In genomic region chr7:35599492-35599891, GRCm38 (mm10) we compare ENCODE assay signal across 25 mouse cellular contexts. TPM values are rescaled to one million over a fixed set of nuclear protein-coding genes. Genes with fewer than 3 reads are reported as not detected.
DNase-seq lines count a peak whose midpoint lies in the region; ATAC-seq and TF ChIP-seq lines count a peak whose summit lies in the region.
"Had no signal": no experiment of that assay in that cellular context is flagged by ENCODE, and none has a peak within 500 bp of the region (broad histone marks: within the 10 kb centered on the region; RNA-seq: fewer than 3 reads in every experiment).

No protein-coding gene starts in this region.

- no peak for TF ChIP-seq POLR2A in ES-Bruce4 (IDR thresholded peaks at IDR 0.05; ENCODE audit: insufficient read depth, low read length)
- no peak for TF ChIP-seq POLR2A in cortical plate, adult 2 months (IDR thresholded peaks at IDR 0.05; ENCODE audit: extremely low read depth, insufficient read depth, low read length)

- ATAC-seq in lung, postnatal 0 days = no peak
- ATAC-seq: forebrain, embryonic 14.5 days; intestine, embryonic 16.5 days had no signal

- no peak overlapping the region for H3K4me2 ChIP-seq in lung, postnatal 0 days (replicated peaks; ENCODE audit: low read depth, low read length)
- H3K4me2 ChIP-seq: embryonic facial prominence, embryonic 12.5 days; heart, embryonic 15.5 days; hindbrain, embryonic 15.5 days; kidney, embryonic 15.5 days; limb, embryonic 12.5 days; neural tube, embryonic 12.5 days had no signal

- H3K4me1 ChIP-seq in lung, postnatal 0 days (ENCODE audit: insufficient read depth, low read depth, low read length) = no peaks in the 10 kb centered on the region
- H3K4me1 ChIP-seq in ES-Bruce4 (ENCODE audit: control insufficient read depth, insufficient read depth, low read length) = no peaks in the 10 kb centered on the region
- no peaks in the 10 kb centered on the region; the same call in 1 of the 2 replicates for H3K4me1 ChIP-seq in cortical plate, adult 2 months (ENCODE audit: control insufficient read depth, insufficient read depth, low read length)
- H3K4me1 ChIP-seq: embryonic facial prominence, embryonic 12.5 days; heart, embryonic 15.5 days; hindbrain, embryonic 15.5 days; kidney, embryonic 15.5 days; limb, embryonic 12.5 days; neural tube, embryonic 12.5 days had no signal

- no peak for DNase-seq in layer of hippocampus, adult 2 months (ENCODE audit: low spot score in 2 of 2)
- no peak for DNase-seq in layer of hippocampus, postnatal 10 days (ENCODE audit: low spot score in 2 of 2)
- no peak for DNase-seq in lung, postnatal 0 days (ENCODE audit: low spot score)
- no peak for DNase-seq in lung, postnatal 36 days
- DNase-seq in T-cell, adult 2 months (ENCODE audit: low spot score) = no peak
- no peak for DNase-seq in c-Kit-positive CD71-positive TER-119-positive erythroid progenitor cells, embryonic 14.5 days (ENCODE audit: low spot score)
- DNase-seq: adrenal gland, postnatal 25 days; cerebellum, adult 8-10 months; gastrocnemius, postnatal 25 days; heart, adult 2 months; heart, postnatal 4 days; kidney, postnatal 4 days; layer of hippocampus, postnatal 36 days; spleen, adult 18-20 months had no signal

- peaks cover 13% of the 10 kb centered on the region for H3K36me3 ChIP-seq in lung, postnatal 0 days (ENCODE audit: insufficient read depth, low read length)
- peaks cover 18% of the 10 kb centered on the region; the same call in 1 of the 2 replicates for H3K36me3 ChIP-seq in ES-Bruce4 (ENCODE audit: control insufficient read depth, insufficient read depth, low read length, poor library complexity, severe bottlenecking)

- TF ChIP-seq CTCF in layer of hippocampus, adult 2 months (conservative IDR thresholded peaks at IDR 0.05) = peak; percentile 40
- TF ChIP-seq CTCF in lung, postnatal 0 days (IDR thresholded peaks at IDR 0.05) = peak; percentile 2; the same call in 1 of the 2 replicates
- peak; percentile 32 for TF ChIP-seq CTCF in ES-Bruce4 (IDR thresholded peaks at IDR 0.05; ENCODE audit: low read depth, low read length)
- peak; percentile 30; the same call in 1 of the 2 replicates for TF ChIP-seq CTCF in cortical plate, adult 2 months (IDR thresholded peaks at IDR 0.05; ENCODE audit: extremely low read depth, insufficient read depth, low read length)

- TF ChIP-seq EP300 in lung, postnatal 0 days (IDR thresholded peaks at IDR 0.05) = no peak
- no peak for TF ChIP-seq EP300 in ES-Bruce4 (IDR thresholded peaks at IDR 0.05; ENCODE audit: insufficient read depth, low read depth, low read length)

- WGBS in lung, postnatal 0 days = 86% methylated on average over 9 of the region's 9 CpGs

- H3K9ac ChIP-seq in lung, postnatal 0 days (replicated peaks; ENCODE audit: low read depth) = no peak overlapping the region
- H3K9ac ChIP-seq in ES-Bruce4 (ENCODE audit: low read depth, poor library complexity, severe bottlenecking) = no peak overlapping the region
- H3K9ac ChIP-seq: embryonic facial prominence, embryonic 12.5 days; heart, embryonic 15.5 days; hindbrain, embryonic 15.5 days; kidney, embryonic 15.5 days; limb, embryonic 12.5 days; neural tube, embryonic 12.5 days had no signal

- H3K27ac ChIP-seq in layer of hippocampus, adult 2 months = no peak overlapping the region
- H3K27ac ChIP-seq in lung, postnatal 0 days (ENCODE audit: low read length) = no peak overlapping the region
- no peak overlapping the region for H3K27ac ChIP-seq in ES-Bruce4 (ENCODE audit: insufficient read depth, low read length)
- H3K27ac ChIP-seq in cortical plate, adult 2 months (ENCODE audit: insufficient read depth, low read length) = peak overlapping the region; percentile 52
- H3K27ac ChIP-seq: embryonic facial prominence, embryonic 12.5 days; heart, adult 2 months; heart, embryonic 15.5 days; hindbrain, embryonic 15.5 days; kidney, embryonic 15.5 days; limb, embryonic 12.5 days; neural tube, embryonic 12.5 days had no signal

- no peak overlapping the region for H3K4me3 ChIP-seq in layer of hippocampus, adult 2 months
- no peak overlapping the region for H3K4me3 ChIP-seq in lung, postnatal 0 days (ENCODE audit: low read depth, low read length)
- H3K4me3 ChIP-seq in ES-Bruce4 (ENCODE audit: low read depth, low read length) = no peak overlapping the region
- no peak overlapping the region for H3K4me3 ChIP-seq in cortical plate, adult 2 months (ENCODE audit: insufficient read depth, low read length)
- H3K4me3 ChIP-seq: embryonic facial prominence, embryonic 12.5 days; heart, adult 2 months; heart, embryonic 15.5 days; hindbrain, embryonic 15.5 days; kidney, embryonic 15.5 days; limb, embryonic 12.5 days; neural tube, embryonic 12.5 days had no signal

- no peaks in the 10 kb centered on the region for H3K27me3 ChIP-seq in lung, postnatal 0 days (replicated peaks; ENCODE audit: insufficient read depth, low read length)
- no peaks in the 10 kb centered on the region for H3K27me3 ChIP-seq in ES-Bruce4 (ENCODE audit: control insufficient read depth, insufficient read depth, low read length, poor library complexity, severe bottlenecking)
- H3K27me3 ChIP-seq: CH12.LX; embryonic facial prominence, embryonic 12.5 days; heart, embryonic 15.5 days; hindbrain, embryonic 15.5 days; kidney, embryonic 15.5 days; limb, embryonic 12.5 days; neural tube, embryonic 12.5 days had no signal

- H3K9me3 ChIP-seq in lung, postnatal 0 days (ENCODE audit: low read length) = no peaks in the 10 kb centered on the region
- no peaks in the 10 kb centered on the region for H3K9me3 ChIP-seq in ES-Bruce4 (replicated peaks; ENCODE audit: control insufficient read depth, insufficient read depth, low read length, poor library complexity, severe bottlenecking)
- H3K9me3 ChIP-seq: embryonic facial prominence, embryonic 12.5 days; heart, embryonic 15.5 days; hindbrain, embryonic 15.5 days; kidney, embryonic 15.5 days; limb, embryonic 12.5 days; neural tube, embryonic 12.5 days had no signal

RNA-seq across cellular contexts. Expression of gene Ankrd27, which starts 13.4 kb away (rescaled TPM):
- total RNA-seq in layer of hippocampus, adult 2 months (2021) = 10 to 100 TPM; 35.8 to 44.2 TPM
- total RNA-seq in layer of hippocampus, postnatal 10 days (2021) = 10 to 100 TPM; 40.1 to 46.4 TPM
- 12.7 and 16.7 TPM in 2 replicates for polyA plus RNA-seq in lung, postnatal 0 days (2015; fragmentation: Nextera tagmentation; extraction: Ambion mirVana)
- polyA plus RNA-seq in ES-Bruce4 (2011; ENCODE audit: insufficient read depth, insufficient read length, low read depth, missing spikeins) = 64.1 and 74.9 TPM in 2 replicates
- 34.9 and 38.0 TPM in 2 replicates for polyA plus RNA-seq in cortical plate, adult 2 months (2012; rRNA removed)

RNA-seq across cellular contexts. Expression of gene Rgs9bp, which starts 14.1 kb away (rescaled TPM):
- total RNA-seq in layer of hippocampus, adult 2 months (2021) = under 1 TPM; 0.34 to 0.51 TPM
- total RNA-seq in layer of hippocampus, postnatal 10 days (2021) = under 1 TPM; 0.62 to 0.87 TPM
- polyA plus RNA-seq in lung, postnatal 0 days (2015; fragmentation: Nextera tagmentation; extraction: Ambion mirVana) = 0.02 and 0.04 TPM in 2 replicates
- 4.6 and 4.8 TPM in 2 replicates for polyA plus RNA-seq in ES-Bruce4 (2011; ENCODE audit: insufficient read depth, insufficient read length, low read depth, missing spikeins)
- 0.08 TPM in 2 replicates for polyA plus RNA-seq in cortical plate, adult 2 months (2012; rRNA removed)
- polyA plus RNA-seq: heart, adult 2 months had no signal

RNA-seq across cellular contexts. Expression of gene Nudt19, which starts 43.4 kb away (rescaled TPM):
- total RNA-seq in layer of hippocampus, adult 2 months (2021) = 10 to 100 TPM; 65.1 to 67.3 TPM
- 10 to 100 TPM; 63.4 to 77.1 TPM for total RNA-seq in layer of hippocampus, postnatal 10 days (2021)
- 28.9 and 30.5 TPM in 2 replicates for polyA plus RNA-seq in lung, postnatal 0 days (2015; fragmentation: Nextera tagmentation; extraction: Ambion mirVana)
- polyA plus RNA-seq in ES-Bruce4 (2011; ENCODE audit: insufficient read depth, insufficient read length, low read depth, missing spikeins) = 43.0 and 46.3 TPM in 2 replicates
- polyA plus RNA-seq in cortical plate, adult 2 months (2012; rRNA removed) = 123 and 129 TPM in 2 replicates

RNA-seq across cellular contexts. Expression of gene Pdcd5, which starts 47.8 kb away (rescaled TPM):
- total RNA-seq in layer of hippocampus, adult 2 months (2021) = 10 to 100 TPM; 71.8 to 72.4 TPM
- total RNA-seq in layer of hippocampus, postnatal 10 days (2021) = 10 to 100 TPM; 96.9 to 98.5 TPM
- polyA plus RNA-seq in lung, postnatal 0 days (2015; fragmentation: Nextera tagmentation; extraction: Ambion mirVana) = 160 and 169 TPM in 2 replicates
- 88.7 and 95.7 TPM in 2 replicates for polyA plus RNA-seq in ES-Bruce4 (2011; ENCODE audit: insufficient read depth, insufficient read length, low read depth, missing spikeins)
- 95.4 and 99.8 TPM in 2 replicates for polyA plus RNA-seq in cortical plate, adult 2 months (2012; rRNA removed)
